Mouse (Mus musculus): ENCODE measurements around the gene Slc11a1.
A peak's percentile ranks its signal among the peaks of the same experiment; 100 is the strongest.
"Not testable (repeated sequence)": the region's sequence is repeated elsewhere in the genome, so short reads cannot be mapped to it uniquely, and the experiment has no call there.

The Slc11a1 gene

GRCm38 (mm10) chr1:74374980-74375379 is at the start of gene Slc11a1:
Gene Slc11a1, plus strand, starts transcription at chr1:74375195.
- no peak for DNase-seq (ENCODE audit: low spot score in 2 of 2)

- DNase-seq (ENCODE audit: low spot score in 2 of 2), result not testable (repeated sequence)
Observed at GRCm38 (mm10) chr1:74326916-74327315, 48.1 kb upstream of the Slc11a1 start.

- no peak for DNase-seq (ENCODE audit: low spot score in 2 of 2)
Observed at GRCm38 (mm10) chr1:74329899-74330431, 45.0 kb upstream of the Slc11a1 start.

- no peak for DNase-seq (ENCODE audit: low spot score in 2 of 2)
Observed at GRCm38 (mm10) chr1:74331046-74331681, 43.8 kb upstream of the Slc11a1 start.

GRCm38 (mm10) chr1:74332241-74332763 is 42.7 kb upstream of the Slc11a1 start:
- peak; percentile 95 to 96 for DNase-seq (ENCODE audit: low spot score in 2 of 2)

- DNase-seq (ENCODE audit: low spot score in 2 of 2), result no peak
Observed at GRCm38 (mm10) chr1:74332930-74333329, 42.1 kb upstream of the Slc11a1 start.

GRCm38 (mm10) chr1:74334607-74335006 is 40.4 kb upstream of the Slc11a1 start:
- no peak for DNase-seq (ENCODE audit: low spot score in 2 of 2)

GRCm38 (mm10) chr1:74335033-74335432 is 40.0 kb upstream of the Slc11a1 start:
- DNase-seq (ENCODE audit: low spot score in 2 of 2), result no peak

- DNase-seq (ENCODE audit: low spot score in 2 of 2), result no peak
Observed at GRCm38 (mm10) chr1:74335436-74336170, 39.4 kb upstream of the Slc11a1 start.

GRCm38 (mm10) chr1:74337241-74337771 is 37.7 kb upstream of the Slc11a1 start:
- DNase-seq (ENCODE audit: low spot score in 2 of 2), result no peak

GRCm38 (mm10) chr1:74338013-74338412 is 37.0 kb upstream of the Slc11a1 start:
- no peak for DNase-seq (ENCODE audit: low spot score in 2 of 2)

GRCm38 (mm10) chr1:74338626-74339025 is 36.4 kb upstream of the Slc11a1 start:
- DNase-seq (ENCODE audit: low spot score in 2 of 2), result no peak

GRCm38 (mm10) chr1:74339917-74340316 is 35.1 kb upstream of the Slc11a1 start:
- DNase-seq (ENCODE audit: low spot score in 2 of 2), result no peak

GRCm38 (mm10) chr1:74340361-74340764 is 34.6 kb upstream of the Slc11a1 start:
- peak; percentile 41 to 68 for DNase-seq (ENCODE audit: low spot score in 2 of 2)

- not testable (repeated sequence) for DNase-seq (ENCODE audit: low spot score in 2 of 2)
Observed at GRCm38 (mm10) chr1:74340992-74341391, 34.0 kb upstream of the Slc11a1 start.

GRCm38 (mm10) chr1:74341898-74342297 is 33.1 kb upstream of the Slc11a1 start:
- DNase-seq (ENCODE audit: low spot score in 2 of 2), result no peak

GRCm38 (mm10) chr1:74342308-74342707 is 32.7 kb upstream of the Slc11a1 start:
- DNase-seq (ENCODE audit: low spot score in 2 of 2), result no peak

GRCm38 (mm10) chr1:74343161-74343560 is 31.8 kb upstream of the Slc11a1 start:
- DNase-seq (ENCODE audit: low spot score in 2 of 2), result no peak

- no peak for DNase-seq (ENCODE audit: low spot score in 2 of 2)
Observed at GRCm38 (mm10) chr1:74344163-74344916, 30.7 kb upstream of the Slc11a1 start.

- DNase-seq (ENCODE audit: low spot score in 2 of 2), result no peak
Observed at GRCm38 (mm10) chr1:74351185-74351769, 23.7 kb upstream of the Slc11a1 start.

GRCm38 (mm10) chr1:74352532-74353096 is 22.4 kb upstream of the Slc11a1 start:
- DNase-seq (ENCODE audit: low spot score in 2 of 2), result no peak

Data from right cerebral cortex, adult 2 months (tissue).